Mouse (Mus musculus): ENCODE measurements around the gene Hivep3.

Gene Hivep3

GRCm38 (mm10) chr4:120057529-120057928 lies 323.9 kb downstream of the Hivep3 start:
- no peak for DNase-seq (ENCODE audit: low read depth, low spot score)

- no peak for DNase-seq (ENCODE audit: low read depth, low spot score)
Observed at GRCm38 (mm10) chr4:120058157-120058556, 324.6 kb downstream of the Hivep3 start.

- DNase-seq (ENCODE audit: low read depth, low spot score): no peak
Observed at GRCm38 (mm10) chr4:120058794-120059193, 325.2 kb downstream of the Hivep3 start.

- DNase-seq (ENCODE audit: low read depth, low spot score): no peak
Observed at GRCm38 (mm10) chr4:120061727-120062126, 328.1 kb downstream of the Hivep3 start.

- no peak for DNase-seq (ENCODE audit: low read depth, low spot score)
Observed at GRCm38 (mm10) chr4:120062198-120062597, 328.6 kb downstream of the Hivep3 start.

GRCm38 (mm10) chr4:120062754-120063153 lies 329.2 kb downstream of the Hivep3 start:
- no peak for DNase-seq (ENCODE audit: low read depth, low spot score)

- DNase-seq (ENCODE audit: low read depth, low spot score): no peak
Observed at GRCm38 (mm10) chr4:120063353-120064124, 330.0 kb downstream of the Hivep3 start.

- DNase-seq (ENCODE audit: low read depth, low spot score): no peak
Observed at GRCm38 (mm10) chr4:120064696-120065095, 331.1 kb downstream of the Hivep3 start, which contains the start of gene AL607142.1. AL607142.1 (plus strand) TSS chr4:120064996.

- no peak for DNase-seq (ENCODE audit: low read depth, low spot score)
Observed at GRCm38 (mm10) chr4:120066841-120067591, 333.4 kb downstream of the Hivep3 start.

- no peak for DNase-seq (ENCODE audit: low read depth, low spot score)
Observed at GRCm38 (mm10) chr4:120067592-120068235, 334.1 kb downstream of the Hivep3 start.

- DNase-seq (ENCODE audit: low read depth, low spot score): no peak
Observed at GRCm38 (mm10) chr4:120068883-120069581, 335.4 kb downstream of the Hivep3 start.

- DNase-seq (ENCODE audit: low read depth, low spot score): no peak
Observed at GRCm38 (mm10) chr4:120069582-120069980, 336.0 kb downstream of the Hivep3 start.

- DNase-seq (ENCODE audit: low read depth, low spot score): no peak
Observed at GRCm38 (mm10) chr4:120071411-120071810, 337.8 kb downstream of the Hivep3 start.

- no peak for DNase-seq (ENCODE audit: low read depth, low spot score)
Observed at GRCm38 (mm10) chr4:120071842-120072507, 338.4 kb downstream of the Hivep3 start.

- DNase-seq (ENCODE audit: low read depth, low spot score): no peak
Observed at GRCm38 (mm10) chr4:120074061-120074460, 340.5 kb downstream of the Hivep3 start.

GRCm38 (mm10) chr4:120077322-120077721 lies 343.7 kb downstream of the Hivep3 start:
- DNase-seq (ENCODE audit: low read depth, low spot score): no peak

GRCm38 (mm10) chr4:120082527-120082926 lies 348.9 kb downstream of the Hivep3 start:
- no peak for DNase-seq (ENCODE audit: low read depth, low spot score)

- DNase-seq (ENCODE audit: low read depth, low spot score): no peak
Observed at GRCm38 (mm10) chr4:120083700-120084099, 350.1 kb downstream of the Hivep3 start.

- DNase-seq (ENCODE audit: low read depth, low spot score): no peak
Observed at GRCm38 (mm10) chr4:120089536-120089935, 356.0 kb downstream of the Hivep3 start.

- DNase-seq (ENCODE audit: low read depth, low spot score): no peak
Observed at GRCm38 (mm10) chr4:120091997-120092783, 358.6 kb downstream of the Hivep3 start.
